Mouse (Mus musculus): ENCODE measurements around the gene Afg1l. TPM values are rescaled to one million over a fixed set of nuclear protein-coding genes. Genes with fewer than 3 reads are reported as not detected.

The Afg1l gene
- polyA plus RNA-seq, 1 experiment, result 19.1 TPM

DNA sequence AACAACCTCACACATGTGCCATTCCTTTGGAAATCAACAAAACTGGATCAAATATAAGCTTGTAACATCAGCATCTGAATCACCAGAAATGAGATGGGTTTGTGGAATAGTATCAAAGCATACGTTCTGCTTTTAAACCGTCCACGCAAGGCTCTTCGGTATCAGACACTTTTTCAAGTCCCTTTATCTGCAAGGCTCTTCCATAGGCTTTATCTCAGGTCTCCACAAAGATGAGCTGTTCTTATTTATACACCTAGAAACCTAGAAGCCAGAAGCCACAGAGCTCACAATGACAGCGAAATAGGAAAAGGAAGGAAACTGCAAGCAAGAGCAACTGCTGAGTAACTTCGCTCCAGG lies 205.0 kb downstream of the Afg1l start:
- DNase-seq (ENCODE audit: extremely low spot score in 1 of 2, low spot score in 1 of 2), result no peak

DNA sequence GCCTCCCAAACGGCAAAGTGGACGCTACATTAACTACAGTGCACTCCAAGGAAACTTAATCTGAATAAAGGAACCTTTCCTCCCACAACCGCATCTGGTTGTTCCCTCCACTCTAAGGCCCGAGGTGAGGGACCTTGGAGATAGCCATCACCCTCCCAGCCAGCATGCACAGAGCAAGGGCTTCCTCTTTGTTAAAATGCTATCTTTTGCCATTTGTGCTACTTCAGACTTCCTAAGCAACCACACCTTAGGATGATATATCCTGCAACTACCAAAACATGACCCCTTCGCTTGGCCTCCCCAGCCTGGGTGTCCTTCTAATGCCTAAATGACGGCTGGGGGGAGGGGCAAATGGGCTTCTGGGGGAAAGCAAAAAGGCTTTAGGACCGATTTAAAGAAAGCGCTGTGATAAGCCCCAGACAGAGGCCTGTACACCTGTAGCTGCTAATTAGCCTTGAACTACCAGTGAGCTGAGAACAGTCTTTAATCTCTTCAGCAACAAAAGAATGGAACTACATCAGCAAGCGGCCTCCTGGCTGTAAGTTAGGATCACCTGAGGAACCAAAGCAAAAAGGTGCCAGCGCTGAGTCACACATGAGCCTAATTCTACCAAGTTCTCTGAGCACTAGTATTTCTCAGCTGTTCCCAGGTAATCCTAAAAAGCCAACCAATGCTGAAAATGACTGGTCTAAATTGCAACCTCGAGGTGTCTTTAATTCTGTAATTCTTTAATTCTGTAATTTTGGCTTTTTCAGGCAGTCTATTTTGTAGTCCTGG lies 206.7 kb downstream of the Afg1l start:
- DNase-seq (ENCODE audit: extremely low spot score in 1 of 2, low spot score in 1 of 2), result no peak

DNA sequence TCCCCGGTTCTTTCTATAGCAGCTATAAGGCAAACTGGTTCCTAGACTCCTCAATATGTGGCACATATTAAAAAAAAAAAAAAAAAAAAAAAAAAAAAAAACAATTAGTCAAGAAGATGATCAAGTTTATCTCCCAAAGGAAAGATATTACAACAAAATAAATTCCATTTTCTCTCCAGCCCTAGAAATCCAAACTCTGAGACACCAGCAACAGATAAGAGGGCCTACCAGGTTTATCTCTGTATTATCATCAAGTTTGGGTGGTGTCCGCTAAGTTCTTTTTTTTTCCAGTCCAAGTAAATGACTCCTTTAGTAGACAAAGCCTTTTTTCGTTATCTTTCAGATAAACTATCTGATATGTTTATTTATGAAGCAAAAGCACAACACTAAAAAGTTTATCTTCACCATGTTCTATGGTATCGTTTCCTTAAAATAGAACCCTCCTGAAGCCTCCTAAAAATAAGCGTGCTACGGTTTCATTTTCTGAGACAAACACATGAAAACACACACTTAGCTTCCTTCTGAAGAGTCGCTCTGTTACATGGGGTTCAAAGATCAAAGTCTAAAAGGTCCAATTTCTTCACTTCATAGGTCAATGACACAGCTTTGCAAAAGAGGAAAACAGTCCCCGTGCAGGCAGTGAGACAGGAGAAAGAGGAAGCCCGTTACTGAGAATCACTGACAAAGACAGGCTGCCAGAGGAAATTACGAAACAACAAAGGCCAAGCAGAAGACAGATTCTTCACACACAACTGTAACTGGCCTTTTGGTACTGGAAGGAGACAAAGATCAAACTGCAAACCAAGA lies 207.9 kb downstream of the Afg1l start:
- no peak for DNase-seq (ENCODE audit: extremely low spot score in 1 of 2, low spot score in 1 of 2)

DNA sequence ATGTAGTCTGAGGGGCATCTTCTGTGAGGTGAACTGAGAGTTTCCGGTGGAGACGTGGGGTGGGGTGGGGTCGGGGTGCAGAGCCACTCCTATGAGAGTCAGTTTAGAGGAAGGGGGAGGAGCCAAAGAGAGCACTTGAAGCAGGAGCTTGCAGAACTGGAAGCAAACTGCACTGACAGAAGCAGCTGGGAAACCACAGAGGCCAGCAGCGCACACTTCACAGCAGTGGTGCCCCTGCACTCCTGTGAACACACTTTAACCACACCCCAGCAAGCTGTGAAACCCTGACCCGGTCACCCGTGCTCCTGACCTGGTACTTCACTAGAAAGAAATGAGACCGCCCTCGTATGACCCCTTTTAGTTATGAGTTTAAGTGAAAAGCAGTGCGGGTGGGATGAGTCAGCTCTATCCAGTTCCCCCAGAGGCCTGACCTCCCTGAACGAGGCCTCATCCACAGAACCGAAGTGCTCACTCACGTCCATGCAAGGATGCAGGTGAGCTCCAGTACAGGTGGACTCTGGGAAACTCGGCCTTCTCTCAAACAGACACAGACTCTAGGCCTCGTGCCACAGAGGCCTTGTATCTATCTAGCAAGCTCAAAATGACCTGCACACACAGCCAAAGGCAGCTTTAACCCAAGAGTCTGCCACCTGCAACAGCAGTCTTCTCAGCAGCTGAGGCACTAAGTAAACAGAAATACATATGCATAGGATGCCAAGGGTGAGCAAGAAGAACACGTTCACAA lies 208.9 kb downstream of the Afg1l start:
- DNase-seq (ENCODE audit: extremely low spot score in 1 of 2, low spot score in 1 of 2), result no peak

DNA sequence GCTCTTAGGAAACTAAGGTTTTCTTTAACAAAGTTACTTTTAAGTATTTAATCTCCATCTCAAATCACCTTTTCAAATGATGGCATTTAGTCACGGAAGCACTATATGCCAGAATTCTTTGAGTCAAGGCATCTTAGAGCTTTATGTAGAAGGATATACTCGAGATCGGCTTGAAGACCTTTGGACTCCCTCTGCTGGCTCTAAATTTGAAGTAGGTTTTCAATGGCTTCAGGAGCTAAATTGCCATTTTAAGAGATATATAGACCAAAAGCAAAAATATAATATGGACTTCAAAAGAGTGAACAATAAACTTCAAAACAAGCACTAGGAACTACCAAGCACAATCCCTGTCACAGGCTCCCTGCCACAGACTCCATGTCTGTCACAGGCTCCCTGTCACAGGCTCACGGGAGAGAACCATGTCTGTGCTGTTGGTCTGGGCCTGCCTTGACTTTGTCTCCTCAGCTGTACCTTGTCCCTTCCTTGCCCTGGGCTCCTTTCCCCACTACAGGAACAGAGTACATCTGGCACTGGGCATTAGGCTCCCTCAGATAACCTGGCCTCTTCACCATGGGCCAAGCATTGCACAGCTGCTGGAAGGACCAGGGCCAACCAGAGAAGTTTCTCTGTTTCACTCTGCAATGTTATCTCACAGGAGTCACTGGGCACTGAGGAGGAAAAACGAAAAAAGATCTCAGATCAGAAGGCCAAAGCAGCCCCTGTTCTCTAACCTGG lies 210.4 kb downstream of the Afg1l start:
- DNase-seq (ENCODE audit: extremely low spot score in 1 of 2, low spot score in 1 of 2), result no peak

DNA sequence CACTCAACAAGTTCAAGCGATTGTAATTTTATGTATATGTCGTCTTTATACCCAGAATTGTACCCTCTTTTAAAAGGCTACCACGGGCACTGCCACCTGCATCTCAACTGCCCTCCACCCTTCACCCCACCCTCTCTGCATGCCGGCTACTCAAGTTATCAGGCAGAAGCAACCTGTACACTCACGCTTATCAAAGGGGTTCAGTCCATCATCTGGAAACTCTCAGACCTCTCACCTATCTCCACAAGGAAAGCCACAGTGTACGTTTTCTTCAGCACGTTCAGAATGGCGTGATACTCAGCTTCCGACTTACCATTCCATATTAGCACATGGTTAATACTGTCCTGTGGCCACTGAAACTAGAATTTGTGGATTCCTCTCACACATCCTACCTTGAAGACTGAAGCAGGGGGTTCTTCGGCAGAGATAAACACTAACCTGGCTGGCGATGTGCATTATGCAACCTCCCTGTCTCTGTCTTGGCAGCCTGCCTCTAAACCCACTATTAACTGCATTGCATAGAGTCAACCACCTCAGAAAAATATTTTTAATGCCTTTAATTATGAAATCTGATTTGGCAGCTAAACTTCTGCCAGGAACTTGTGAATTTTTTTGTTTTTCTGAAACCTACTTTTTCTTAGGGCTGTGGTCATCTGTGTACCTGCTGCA lies 213.2 kb downstream of the Afg1l start:
- no peak for DNase-seq (ENCODE audit: extremely low spot score in 1 of 2, low spot score in 1 of 2)

DNA sequence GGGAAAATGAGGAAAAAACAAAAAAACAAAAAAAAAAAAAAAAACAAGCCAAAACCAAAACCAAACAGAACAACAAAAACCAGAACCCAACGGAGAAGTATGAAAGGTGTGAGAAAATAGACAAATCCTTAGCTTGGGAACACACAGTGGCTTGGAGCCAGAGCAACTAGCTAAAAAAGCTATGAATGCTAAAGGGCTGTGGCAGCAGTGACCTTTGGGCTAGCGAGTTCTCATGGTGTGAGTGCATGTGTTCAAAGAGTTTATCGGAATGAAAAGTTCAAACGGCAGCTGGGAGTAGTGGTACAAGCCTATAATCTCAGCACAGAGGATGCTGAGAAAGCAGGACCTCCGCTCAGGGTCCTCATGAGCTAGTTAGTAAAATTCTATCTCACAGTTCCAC lies 214.2 kb downstream of the Afg1l start:
- DNase-seq (ENCODE audit: extremely low spot score in 1 of 2, low spot score in 1 of 2), result no peak

DNA sequence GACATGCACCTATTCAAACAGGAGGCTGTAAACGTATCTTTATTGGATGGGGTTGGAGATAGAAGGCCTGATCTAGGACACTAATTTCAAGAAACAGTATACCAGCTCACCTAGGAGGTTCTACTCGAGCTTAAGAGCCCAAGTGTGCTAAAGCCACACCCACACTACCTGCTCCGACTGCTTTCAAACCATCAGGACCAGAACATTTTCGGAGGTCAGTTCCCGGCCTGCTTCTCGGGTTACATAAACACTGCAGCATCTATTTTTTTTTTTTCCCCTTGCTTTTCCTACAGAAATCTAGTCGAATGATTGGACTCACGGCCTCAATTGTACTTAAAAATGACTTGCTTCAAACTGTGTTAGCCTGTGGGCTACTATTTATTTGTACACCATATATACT lies 214.7 kb downstream of the Afg1l start:
- no peak for DNase-seq (ENCODE audit: extremely low spot score in 1 of 2, low spot score in 1 of 2)

Other genes starting within 250 kb of the Afg1l start
- 24.9 and 28.3 TPM in 2 replicates for gene Foxo3, start 201.8 kb downstream of the Afg1l start, polyA plus RNA-seq (2012; rRNA removed)
- gene Snx3, start 23.5 kb upstream of the Afg1l start, polyA plus RNA-seq (2012; rRNA removed), result 328 and 476 TPM in 2 replicates
- gene Nr2e1, start 105.1 kb upstream of the Afg1l start, polyA plus RNA-seq (2012; rRNA removed), result 13.8 and 14.4 TPM in 2 replicates
- gene Ostm1, start 105.3 kb upstream of the Afg1l start, polyA plus RNA-seq (2012; rRNA removed), result 42.6 and 45.7 TPM in 2 replicates